Mouse (Mus musculus) T-helper 2 cell (primary cell): ENCODE data around the gene Lactbl1.

Experiments
- in situ Hi-C: fragments of 300-600 bp; cut with MboI, MseI; formaldehyde crosslinking; loops from one replicate; pipeline ENCODE4 v1.15.1; 2025; ENCODE audit warnings: high pct_unique_total_duplicates

Lactbl1 gene

DNA sequence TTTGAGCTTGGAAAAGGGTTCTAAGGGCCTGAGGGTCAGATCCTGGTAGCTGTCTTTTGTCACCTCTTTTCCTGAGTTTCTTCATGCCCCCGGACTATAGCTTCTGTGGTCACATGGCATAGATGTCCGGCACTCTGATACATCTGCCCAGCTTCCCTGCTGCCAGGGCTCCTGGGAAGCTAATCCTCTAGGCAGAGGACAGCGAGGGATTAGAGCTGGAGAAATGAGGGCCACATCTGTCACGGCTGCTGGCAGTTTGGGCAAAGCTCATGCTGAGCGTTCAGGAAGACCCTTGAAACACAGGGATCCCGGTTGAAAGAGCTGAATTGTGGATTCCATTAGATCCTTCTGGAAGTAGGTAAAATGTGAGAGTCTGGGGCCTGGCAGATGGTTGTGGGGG, at the start of gene Lactbl1:
Gene Lactbl1, plus strand, starts transcription at position 234 of the 400 bp plus-strand sequence.
- in situ Hi-C loops: loop anchor here (5.0 kb wide), 1 partner anchor 170 kb away; no protein-coding TSS in a partner anchor

DNA sequence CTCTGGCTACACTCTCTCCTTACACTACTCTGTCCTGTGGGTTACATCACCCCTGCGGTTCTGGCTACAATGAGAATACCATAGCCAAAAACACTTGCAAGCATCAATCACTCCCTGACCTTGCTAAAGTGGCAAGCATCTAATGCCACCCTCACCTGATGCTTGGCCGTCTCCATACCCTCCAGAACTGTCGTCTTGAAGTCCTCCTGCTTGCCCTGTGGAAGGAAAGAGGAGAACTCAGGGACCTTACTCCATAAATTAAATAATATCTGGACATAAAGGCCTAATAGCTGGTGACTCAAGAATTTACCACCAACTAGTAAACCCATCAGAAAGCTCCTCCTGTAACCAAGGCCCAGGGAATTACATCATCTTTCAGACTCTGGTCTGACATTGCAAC, 40.5 kb upstream of the Lactbl1 start:
- in situ Hi-C loops: no loop called here

DNA sequence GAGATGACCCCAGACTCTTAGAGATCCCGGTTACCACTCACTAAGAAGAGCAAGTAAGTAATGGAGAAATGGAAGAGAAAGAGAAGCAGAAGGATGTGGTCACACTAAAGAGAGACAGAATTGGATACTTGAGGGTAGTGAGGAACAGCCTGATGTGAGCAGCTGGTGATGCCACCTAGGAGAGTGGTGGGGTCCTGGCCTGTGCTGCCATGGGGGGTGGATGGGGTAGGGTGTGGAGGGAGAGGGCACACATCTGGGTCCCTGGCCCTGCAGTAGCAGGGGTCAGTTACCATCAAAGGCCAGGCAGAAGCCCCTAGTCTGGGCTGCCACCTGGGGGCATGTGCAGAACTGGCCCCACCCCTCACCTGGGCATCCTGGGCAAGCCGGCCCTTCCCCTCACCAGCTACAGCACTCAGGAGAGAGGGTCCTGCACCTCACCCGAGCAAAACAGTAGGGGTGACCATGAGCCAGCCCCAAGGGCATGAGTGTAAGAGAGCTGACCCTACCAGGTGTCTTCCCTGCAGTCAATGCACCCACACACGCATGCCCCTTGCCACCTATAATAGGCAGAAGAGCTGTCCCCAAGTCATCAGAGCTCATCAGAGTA, 35.1 kb upstream of the Lactbl1 start:
- in situ Hi-C loops: no loop called here

DNA sequence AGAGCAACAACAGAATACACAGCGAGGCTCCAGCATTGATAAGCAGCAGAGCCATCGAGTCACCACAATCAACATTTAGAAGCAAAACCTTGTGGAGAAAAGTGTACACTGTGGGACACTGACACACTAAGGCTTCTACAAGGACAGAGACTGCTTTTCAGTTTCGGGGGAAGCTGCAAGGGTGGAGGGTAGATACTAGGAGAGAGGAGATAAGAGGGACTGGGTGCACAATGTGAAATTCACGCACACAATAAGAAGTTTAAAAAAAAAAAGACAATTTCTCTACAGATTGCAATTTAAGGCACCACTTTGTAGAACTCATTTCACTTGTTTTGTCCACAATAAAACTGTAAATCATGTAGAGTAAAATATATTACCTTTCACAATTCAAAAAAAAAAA, 34.4 kb upstream of the Lactbl1 start:
- in situ Hi-C loops: no loop called here

DNA sequence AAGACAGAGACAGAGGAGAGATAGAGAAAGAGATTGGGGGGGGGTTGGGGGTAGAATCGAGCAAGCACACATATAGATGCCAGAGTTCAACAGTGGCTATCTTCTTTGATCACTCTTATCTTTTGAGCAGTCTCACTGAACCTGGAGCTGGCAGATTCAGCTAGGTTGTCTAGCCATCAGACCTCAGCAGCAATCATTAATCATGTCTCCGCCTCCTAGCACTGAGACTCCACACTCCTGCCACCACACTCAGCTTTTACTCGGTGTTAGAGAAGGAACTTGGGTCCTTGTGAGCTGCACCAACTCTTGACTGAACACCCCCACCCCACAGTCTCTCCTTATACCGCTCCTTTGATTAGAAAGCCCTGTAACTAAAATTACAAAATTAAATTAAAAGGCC, 30.3 kb upstream of the Lactbl1 start:
- in situ Hi-C loops: no loop called here

DNA sequence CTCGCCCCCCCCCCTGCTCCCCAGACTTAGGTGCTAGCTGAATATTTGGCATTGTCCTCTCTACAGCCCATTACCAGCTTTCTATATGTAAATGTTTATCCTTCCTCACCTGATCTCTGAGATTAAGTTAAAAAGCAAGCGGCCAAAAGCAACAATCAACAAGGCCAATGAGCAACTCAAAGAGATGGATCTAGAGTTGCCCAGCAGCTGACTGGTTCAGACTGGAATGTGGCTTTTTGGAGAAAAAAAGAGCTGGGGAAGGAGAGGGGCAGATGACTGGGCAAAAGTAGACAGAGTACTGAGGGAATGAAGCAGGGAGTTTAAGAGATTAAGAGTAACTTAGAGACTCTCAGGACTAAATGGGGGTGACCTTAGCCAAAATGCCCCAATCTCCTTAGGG, 28.4 kb upstream of the Lactbl1 start:
- in situ Hi-C loops: no loop called here

DNA sequence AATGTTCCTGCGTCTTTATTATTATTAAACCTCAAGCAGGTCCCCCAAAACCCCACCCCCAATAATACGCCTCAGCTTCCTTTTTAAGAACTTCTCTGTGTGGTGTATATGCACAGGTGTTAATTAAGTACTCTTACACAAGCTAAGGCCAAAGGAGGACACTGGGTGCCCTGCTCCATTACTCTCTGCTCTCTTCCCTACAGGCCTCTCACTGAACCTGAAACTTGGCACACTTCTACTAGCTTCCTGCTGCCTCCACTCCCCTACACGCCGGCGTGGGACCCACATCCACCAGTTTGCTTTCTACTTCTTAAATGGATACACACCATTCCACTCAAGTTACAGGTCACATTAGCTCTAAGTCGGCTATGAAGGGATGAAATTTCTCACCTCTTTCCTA, 27.2 kb upstream of the Lactbl1 start:
- in situ Hi-C loops: no loop called here

DNA sequence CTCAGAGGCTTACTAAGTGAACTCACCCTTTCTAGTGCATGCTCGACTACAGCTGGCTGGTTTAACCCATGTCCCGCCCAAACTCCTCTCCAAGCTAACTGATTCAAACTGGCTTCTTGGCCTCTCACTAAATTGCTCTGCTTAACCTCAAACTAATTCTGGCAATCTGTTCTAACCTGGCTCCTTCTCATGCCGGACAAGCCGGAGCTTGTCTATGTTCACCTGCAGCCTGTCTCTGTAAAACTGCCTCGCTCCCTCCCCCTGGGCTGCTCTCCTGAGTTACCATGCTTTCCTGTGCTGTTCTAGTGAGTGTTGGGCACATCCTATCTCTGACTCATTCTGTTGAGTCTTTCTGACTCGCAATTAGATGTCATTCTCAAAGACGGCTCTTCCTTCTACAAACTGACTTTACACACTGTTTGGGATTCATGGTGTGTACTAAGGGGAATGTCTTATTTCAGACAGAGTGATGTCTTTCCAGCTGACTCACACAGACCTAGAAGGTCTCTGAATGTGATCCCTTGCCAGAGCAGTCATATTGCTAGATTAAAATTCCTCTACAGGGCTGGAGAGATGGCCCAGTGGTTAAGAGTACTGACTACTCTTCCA, 24.0 kb upstream of the Lactbl1 start:
- in situ Hi-C loops: no loop called here

DNA sequence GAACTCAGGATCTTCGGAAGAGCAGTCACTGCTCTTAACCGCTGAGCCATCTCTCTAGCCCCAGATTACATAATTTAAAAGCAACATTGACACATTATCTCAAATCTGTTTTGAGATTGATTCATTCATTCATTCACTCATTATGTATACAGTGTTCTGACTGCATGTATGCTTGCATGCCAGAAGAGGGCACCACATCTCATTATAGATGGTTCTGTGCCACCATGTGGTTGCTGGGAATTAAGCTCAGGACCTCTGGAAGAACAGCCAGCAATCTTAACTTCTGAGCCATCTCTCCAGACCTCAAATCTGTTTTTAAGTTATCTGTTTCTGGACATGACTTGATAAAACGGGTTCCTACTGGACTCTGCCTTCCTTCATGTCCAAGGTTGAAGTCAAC, 22.6 kb upstream of the Lactbl1 start:
- in situ Hi-C loops: no loop called here

DNA sequence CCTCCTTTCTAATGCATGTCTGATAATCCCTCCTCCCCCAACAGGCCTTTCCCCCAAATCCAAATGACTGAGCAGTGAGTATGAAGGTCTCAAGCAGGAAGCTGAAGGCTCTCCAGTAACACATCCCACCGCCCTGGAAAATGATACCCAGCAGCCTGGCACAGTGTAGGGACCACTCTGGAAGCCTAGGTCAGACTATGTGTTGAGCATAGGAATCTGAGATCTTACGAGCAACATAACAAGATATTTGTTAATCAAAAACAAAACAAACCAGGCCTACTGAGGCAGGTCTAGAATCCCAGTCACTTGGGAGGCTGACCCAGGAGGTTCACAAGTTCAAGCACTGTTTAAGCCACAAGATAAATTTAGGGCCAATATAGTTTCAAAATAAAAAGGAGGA, 21.9 kb upstream of the Lactbl1 start:
- in situ Hi-C loops: no loop called here

DNA sequence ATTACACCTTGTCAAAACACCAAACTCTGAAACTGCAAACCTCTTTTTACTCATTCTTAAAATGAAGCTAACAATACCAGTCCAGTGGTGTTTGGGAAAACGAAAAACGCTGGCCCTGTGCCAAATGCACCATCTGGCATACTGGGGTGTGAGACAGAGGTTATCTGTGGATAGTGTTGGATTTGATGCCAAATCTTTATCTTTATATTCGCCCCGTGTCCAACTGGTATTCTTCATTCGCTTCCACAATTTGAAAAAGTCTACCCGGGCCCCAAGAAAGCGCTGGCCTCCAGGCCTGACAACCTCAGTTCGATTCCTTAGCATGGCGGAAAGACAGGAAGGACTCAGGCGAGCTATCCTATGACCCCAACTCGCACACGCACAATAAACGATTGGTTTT, 20.9 kb upstream of the Lactbl1 start:
- in situ Hi-C loops: no loop called here

DNA sequence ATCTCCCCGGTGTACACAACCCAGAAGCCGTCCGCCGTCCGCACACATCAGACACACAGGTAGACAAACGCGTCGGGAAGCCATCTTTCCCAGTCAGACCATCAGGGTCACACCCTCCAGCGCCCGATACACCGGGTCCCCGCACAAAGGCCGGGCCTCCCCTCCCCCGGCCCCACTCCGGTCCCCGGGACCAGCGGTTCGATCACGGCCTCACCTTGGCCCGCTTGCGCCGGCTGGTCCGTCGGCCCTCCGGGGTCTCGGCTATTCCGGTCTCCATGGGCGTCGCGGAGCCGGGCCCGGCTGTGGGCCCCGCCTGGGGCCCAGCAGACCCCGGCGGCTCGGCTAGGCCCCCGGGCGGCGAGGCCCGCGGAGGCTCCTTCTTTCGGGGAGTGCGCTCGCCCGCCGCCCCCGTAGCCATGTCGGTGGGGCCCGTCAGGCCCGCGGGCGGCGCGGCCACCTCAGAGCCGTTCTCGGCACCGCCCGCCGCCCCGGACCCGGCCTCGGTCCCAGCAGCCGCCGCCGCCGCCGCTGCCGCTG, 20.3 kb upstream of the Lactbl1 start:
- in situ Hi-C loops: no loop called here

DNA sequence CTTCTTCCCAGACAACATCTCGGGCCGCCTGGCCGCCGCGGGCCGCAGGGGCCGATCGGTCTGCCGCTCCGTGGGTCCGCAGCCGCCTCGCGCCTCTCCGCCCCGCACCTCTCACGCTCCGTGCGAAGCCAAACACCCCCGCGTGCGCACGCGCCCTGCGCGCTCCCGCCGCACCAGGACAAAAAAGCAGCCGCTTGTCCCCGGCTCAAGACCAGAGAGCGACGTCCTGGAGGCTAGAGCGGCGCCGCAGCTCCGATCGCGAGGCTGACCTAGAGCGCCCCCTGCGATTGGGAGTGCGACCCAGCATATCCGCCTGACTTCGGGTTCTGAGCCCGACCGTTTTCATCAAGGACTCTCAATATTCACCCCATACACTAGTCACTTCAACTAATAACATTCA, 19.9 kb upstream of the Lactbl1 start, which contains the start of gene Kdm1a:
Gene Kdm1a, minus strand, starts transcription at position 156 of the 400 bp plus-strand sequence.
- in situ Hi-C loops: no loop called here

DNA sequence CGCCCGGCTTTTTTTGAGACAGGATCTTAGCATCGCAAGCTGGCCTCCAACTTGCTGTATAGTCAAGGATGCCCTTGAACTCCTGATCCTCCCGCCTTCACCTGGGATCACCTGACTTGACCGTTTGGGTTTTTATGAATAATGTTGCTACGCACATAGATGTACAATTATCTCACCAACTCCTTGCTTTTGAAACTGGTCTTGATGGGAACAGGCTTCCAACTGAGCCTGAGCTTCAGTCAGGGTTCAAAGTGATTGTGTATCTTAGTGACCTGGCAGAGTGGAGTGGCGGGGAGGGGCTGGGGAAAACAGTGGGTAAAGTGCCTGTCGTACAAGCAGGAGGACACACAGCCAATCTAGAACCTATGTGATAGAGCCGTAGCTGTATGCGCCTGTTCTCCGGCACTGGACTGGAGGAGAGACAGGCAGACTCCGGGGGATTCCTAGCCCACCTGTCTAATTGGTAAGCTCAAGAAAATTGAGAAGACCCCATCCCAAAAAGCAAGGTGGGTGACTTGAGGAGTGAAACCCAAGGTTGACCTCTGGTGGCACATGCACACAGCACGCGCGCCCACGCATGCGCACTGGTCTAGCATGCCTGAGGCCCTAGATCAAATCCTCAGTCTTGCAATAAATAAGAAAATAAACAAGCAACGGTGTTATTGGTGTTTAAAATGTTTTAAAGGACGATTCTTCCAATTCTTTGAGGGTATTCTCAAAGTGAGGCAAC, 16.5 kb upstream of the Lactbl1 start:
- in situ Hi-C loops: no loop called here

DNA sequence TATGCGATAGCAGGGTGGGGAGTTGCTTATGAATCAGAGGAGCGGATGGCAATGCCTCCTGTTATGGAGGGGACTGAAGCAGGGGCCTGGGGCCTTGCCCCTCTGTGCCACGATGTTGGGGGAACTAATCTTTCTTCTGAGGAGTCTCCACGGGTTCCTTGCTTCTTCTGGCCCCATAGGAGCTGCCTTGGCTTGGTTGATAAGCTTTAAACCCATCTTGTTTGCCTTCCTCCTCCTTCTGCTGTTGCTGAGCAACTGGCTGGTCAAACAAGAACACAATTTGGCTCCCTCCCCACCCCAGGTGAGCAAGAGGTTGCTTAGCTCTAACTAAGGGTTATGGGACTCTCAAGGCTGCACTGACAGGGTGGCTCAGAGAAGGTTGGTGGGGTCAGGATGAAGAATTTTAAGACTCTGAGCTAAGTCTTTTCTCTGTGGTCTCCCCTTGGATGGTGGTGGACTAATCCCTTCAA, 12.0 kb upstream of the Lactbl1 start, which contains the start of gene Tex46:
Gene Tex46, plus strand, starts transcription at position 51 of the 470 bp plus-strand sequence.
- in situ Hi-C loops: no loop called here

DNA sequence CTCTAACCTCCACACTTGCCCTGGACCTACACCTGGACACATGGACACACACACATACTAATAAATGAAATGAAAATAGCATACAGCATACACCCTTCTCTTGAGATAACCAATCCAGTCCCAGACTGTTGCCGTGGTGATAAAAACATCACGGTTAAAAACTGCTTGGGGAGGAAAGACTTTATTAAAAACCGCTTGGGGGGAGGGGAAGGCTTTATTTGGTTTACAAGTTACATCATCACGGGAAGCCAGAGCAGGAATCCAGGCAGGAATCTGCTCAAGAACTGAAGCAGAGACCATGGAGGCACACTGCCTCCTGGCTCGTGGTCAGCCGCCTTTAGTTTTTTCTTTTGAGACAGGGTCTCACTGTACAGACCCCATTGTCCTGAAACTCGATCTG, 8.8 kb upstream of the Lactbl1 start:
- in situ Hi-C loops: no loop called here

DNA sequence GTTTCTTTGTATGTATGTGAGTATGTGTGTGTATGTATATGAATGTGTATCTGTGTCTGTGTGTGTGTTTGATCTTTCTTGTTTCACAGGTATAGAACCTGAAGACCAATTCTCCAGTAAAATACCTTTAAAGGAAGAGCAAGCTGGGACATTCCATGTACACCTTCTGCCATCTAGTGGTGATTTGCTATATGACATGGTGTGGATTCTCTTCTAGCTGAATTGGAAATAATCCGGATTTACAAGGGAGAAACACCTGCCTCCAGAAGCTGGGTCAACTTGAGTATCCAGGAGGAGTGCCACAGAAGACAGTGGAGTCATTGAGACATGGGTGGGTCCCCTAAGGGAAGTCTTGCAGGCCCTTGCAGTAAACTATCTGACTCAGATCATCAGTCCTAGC, 1.1 kb upstream of the Lactbl1 start:
- in situ Hi-C loops: loop anchor here (5.0 kb wide), 1 partner anchor 169 kb away; no protein-coding TSS in a partner anchor

DNA sequence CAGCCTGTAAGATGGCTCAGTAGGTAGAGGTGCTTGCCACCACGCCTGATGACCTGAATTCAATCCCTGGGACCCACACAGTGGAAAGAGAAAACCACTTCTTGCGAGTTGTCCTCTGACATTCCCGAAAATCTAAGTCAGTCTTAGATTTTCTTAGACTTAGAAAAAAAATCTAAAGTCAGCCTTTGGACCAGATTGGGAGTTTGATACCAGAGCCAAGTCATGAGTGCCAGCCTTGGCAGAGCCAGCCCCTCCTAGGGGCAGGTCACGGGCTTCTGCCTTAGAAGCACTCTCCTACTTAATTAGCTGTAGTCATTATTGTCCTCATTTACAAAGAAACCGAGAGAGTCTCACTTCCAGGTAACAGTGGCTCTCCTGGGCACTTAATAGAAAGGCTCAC, 465 bp upstream of the Lactbl1 start:
- in situ Hi-C loops: loop anchor here (5.0 kb wide), 1 partner anchor 170 kb away; no protein-coding TSS in a partner anchor

DNA sequence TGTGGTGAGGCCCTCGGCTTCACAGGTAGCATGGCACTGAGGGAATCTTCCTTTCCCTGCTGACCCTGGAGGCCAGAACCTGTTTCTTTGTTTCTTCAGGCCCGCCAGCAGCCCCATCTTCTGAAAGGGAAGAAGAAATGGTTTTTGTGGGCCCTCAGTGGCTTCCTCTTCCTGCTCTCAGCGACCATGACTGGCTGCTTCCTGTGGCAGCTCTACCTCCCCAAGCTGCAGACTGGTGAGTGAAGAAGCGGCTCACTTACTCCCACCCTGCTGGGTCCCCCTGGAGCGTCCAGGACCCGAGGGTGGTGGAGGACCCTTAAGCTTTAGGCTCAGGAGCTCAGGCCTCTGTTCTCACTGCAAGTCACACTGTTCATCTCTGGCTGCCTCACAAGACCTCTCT, 4.2 kb downstream of the Lactbl1 start:
- in situ Hi-C loops: no loop called here

DNA sequence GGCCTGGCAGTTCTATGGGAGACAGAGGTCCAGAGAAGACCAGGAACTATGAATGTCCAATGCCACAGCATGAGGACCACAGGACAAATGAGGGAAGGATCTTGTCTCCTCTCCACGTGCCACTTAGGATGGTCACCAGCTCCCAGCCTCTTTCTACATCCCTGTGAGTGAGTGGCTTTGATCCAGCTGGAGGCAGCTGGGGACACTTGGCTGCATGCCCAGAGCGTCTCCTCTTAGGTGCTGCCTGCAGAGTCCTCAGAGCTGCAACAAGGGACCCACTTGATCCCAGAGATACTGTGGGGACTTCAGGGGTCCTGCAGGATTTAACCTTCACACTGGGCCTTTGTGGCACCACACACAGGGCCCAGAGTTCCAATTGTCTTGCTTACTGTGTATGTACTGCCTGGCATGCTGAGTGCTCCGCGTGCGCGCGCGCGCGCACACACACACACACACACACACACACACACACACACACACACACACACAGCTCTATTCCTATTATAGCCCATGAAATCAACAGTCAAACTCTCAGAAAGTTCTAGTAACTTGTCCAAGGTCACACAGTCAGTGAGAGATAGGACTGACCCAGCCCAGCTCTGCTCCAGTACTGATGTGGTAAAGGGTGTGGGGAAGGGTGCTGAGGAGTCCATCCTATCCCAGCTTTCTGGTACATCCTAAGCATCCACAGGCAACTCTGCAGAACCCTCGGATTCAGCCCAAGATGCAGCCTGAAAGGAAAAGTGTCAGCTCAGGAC, 9.0 kb downstream of the Lactbl1 start:
- in situ Hi-C loops: no loop called here

DNA sequence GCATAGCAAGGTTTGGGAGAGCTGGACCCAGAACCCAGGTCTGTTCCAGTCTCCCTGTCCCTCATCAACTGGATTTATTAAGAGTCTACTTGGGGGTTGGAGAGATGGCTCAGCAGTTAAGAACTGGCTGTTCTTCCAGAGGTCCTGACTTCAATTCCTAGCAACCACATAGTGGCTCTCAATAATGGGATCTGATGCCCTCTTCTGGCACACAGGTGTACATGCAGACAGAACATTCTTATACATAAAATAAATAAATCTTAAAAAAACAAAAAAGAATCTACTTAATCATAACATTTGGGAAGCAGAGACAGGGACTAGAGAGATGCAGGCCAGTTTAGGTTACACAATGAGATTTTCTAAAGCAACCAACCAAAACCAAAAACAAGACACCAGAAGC, 13.6 kb downstream of the Lactbl1 start:
- in situ Hi-C loops: no loop called here

DNA sequence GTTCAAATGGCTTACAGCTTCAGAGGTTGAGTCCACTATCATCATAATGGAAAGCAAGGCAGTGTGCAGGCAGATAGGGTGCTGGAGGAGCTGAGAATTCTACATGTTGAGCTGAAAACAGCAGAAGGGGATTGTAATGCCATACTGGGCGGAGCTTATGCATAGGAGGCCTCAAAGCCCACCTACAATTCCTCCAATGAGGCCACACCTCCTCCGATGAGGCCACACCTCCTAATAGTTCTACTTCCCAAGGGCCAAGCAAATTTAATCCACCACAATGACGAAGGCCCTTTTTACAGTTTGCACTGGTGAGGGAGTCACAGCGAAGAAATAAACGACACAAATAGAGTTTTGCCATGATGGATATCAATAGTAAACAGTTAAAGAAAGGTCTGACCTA, 14.1 kb downstream of the Lactbl1 start:
- in situ Hi-C loops: no loop called here
